Mouse (Mus musculus) megakaryocyte, embryonic 14.5 days (primary cell): Measurements from ENCODE around the gene Psmb8. TPM values are rescaled to one million over a fixed set of nuclear protein-coding genes. Genes with fewer than 3 reads are reported as not detected.
A peak's percentile ranks its signal among the peaks of the same experiment; 100 is the strongest.

ENCODE experiments used
- H3K27me3 ChIP-seq: replicated peaks from 2 replicates; pipeline ENCODE3; 2012; ENCODE audit warnings: inconsistent platforms
- H3K36me3 ChIP-seq: replicated peaks from 2 replicates; pipeline ENCODE3; 2012; ENCODE audit warnings: low read length, inconsistent platforms, mixed read lengths
- H3K4me1 ChIP-seq: 2 replicates; pipeline ENCODE4 v1.6.1; 2012; ENCODE audit warnings: inconsistent platforms
- H3K4me3 ChIP-seq: replicated peaks from 2 replicates; pipeline ENCODE3; 2012; ENCODE audit warnings: moderate library complexity, mild to moderate bottlenecking, inconsistent platforms
- H3K9me3 ChIP-seq: 2 replicates; pipeline ENCODE4 v1.6.1; 2012; ENCODE audit warnings: inconsistent platforms
- FLI1 ChIP-seq: IDR thresholded peaks from 2 replicates; pipeline ENCODE4 v1.6.1; 2012; ENCODE audit warnings: low read length, inconsistent platforms, mixed read lengths
- GATA1 ChIP-seq: IDR thresholded peaks from 3 replicates; pipeline ENCODE4 v1.6.1; 2012; ENCODE audit warnings: mixed read lengths, low read length, inconsistent platforms, borderline replicate concordance
- polyA plus RNA-seq: library from polyadenylated mRNA; stranded (reverse); fragments of >175 nt; gene quantifications from 2 replicates; pipeline ENCODE4 v1.2.3, GENCODE M21; 2012; ENCODE audit warnings: low replicate concordance; ENCODE audit not compliant: insufficient read depth

Gene Psmb8
- polyA plus RNA-seq, 1 experiment, result 74.9 TPM

DNA sequence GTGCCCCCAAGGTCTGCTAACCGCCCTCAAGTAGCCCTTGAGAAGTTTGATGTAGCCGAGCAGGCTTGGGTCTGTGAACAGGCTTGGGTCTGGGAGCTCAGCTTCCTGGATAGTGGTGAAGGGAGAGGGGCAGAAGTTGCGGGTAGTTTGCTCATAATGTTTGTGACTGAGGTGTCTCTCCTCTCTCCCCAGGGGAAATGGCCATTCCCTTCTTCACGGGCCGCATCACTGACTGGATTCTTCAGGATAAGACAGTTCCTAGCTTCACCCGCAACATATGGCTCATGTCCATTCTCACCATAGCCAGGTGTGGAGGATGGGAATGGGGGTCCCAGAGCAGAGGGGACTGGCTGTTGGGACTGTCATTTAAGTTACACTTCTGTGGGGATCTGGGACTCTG is 8.5 kb upstream of the Psmb8 start:
- peak overlapping the region; percentile 86 for H3K4me3 ChIP-seq
- TF ChIP-seq GATA1, result no peak
- no peak for TF ChIP-seq FLI1
- H3K27me3 ChIP-seq, result no peaks in the 10 kb centered on the region
- H3K9me3 ChIP-seq, result no peaks in the 10 kb centered on the region
- H3K36me3 ChIP-seq, result peaks cover 61% of the 10 kb centered on the region
- peaks cover 63% of the 10 kb centered on the region for H3K4me1 ChIP-seq

DNA sequence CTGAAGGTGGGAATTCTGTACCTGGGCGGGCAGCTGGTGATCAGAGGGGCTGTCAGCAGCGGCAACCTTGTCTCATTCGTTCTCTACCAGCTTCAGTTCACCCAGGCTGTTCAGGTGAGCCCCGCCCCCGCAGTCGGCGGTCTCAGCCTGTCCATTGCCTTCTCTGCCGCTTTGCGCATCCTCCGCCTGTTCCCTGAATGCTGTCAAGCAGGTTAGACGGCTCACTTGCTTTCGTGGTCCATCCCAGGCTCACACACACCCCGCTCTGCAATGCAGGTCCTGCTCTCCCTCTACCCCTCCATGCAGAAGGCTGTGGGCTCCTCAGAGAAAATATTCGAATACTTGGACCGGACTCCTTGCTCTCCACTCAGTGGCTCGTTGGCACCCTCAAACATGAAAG is 4.7 kb upstream of the Psmb8 start:
- peaks cover 74% of the 10 kb centered on the region for H3K4me1 ChIP-seq
- TF ChIP-seq FLI1 (no peak), GATA1 (no peak)
- H3K4me3 ChIP-seq, result no peak overlapping the region

DNA sequence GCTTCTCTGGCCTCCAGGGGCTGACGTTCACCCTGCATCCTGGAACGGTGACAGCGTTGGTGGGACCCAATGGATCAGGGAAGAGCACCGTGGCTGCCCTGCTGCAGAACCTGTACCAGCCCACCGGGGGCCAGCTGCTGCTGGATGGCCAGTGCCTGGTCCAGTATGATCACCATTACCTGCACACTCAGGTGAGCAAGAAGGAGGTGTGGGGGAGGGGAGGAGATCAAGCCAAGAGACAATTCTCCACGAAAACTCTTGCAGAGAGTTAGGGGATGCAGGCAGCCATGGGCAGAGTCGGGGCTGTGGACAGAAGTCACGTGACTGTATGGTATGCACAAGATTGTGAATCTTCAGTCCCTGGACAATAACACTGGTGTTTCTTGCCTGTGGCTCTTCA is 4.1 kb upstream of the Psmb8 start:
- no peaks in the 10 kb centered on the region for H3K9me3 ChIP-seq
- peaks cover 72% of the 10 kb centered on the region for H3K4me1 ChIP-seq
- TF ChIP-seq GATA1, result no peak
- no peak for TF ChIP-seq FLI1
- H3K36me3 ChIP-seq, result peaks cover 81% of the 10 kb centered on the region
- H3K4me3 ChIP-seq, result no peak overlapping the region
- H3K27me3 ChIP-seq, result no peaks in the 10 kb centered on the region

More for the DNA sequence above, 4.7 kb upstream of the Psmb8 start:
- Histone ChIP-seq H3K27me3 (no peaks in the 10 kb centered on the region), H3K9me3 (no peaks in the 10 kb centered on the region), H3K36me3 (peaks cover 81% of the 10 kb centered on the region)

- Histone ChIP-seq H3K36me3 (peaks cover 71% of the 10 kb centered on the region), H3K9me3 (no peaks in the 10 kb centered on the region), H3K4me1 (peaks cover 72% of the 10 kb centered on the region), H3K4me3 (no peak overlapping the region), H3K27me3 (no peaks in the 10 kb centered on the region)
- TF ChIP-seq FLI1 (no peak), GATA1 (no peak)
These were observed 2.8 kb upstream of the Psmb8 start for GRCm38 (mm10) chr17:34194723-34195122.

GRCm38 (mm10) chr17:34196491-34196890 is 1.0 kb upstream of the Psmb8 start:
- TF ChIP-seq GATA1 (no peak), FLI1 (no peak)
- Histone ChIP-seq H3K9me3 (no peaks in the 10 kb centered on the region), H3K27me3 (no peaks in the 10 kb centered on the region), H3K4me1 (peaks cover 67% of the 10 kb centered on the region), H3K4me3 (peak overlapping the region; percentile 11), H3K36me3 (peaks cover 69% of the 10 kb centered on the region)

- no peaks in the 10 kb centered on the region for H3K9me3 ChIP-seq
- H3K4me3 ChIP-seq, result peak overlapping the region; percentile 98
- peaks cover 57% of the 10 kb centered on the region for H3K36me3 ChIP-seq
- peaks cover 66% of the 10 kb centered on the region for H3K4me1 ChIP-seq
- H3K27me3 ChIP-seq, result peaks cover 3% of the 10 kb centered on the region
- no peak for TF ChIP-seq GATA1
- no peak for TF ChIP-seq FLI1
These were observed 491 bp downstream of the Psmb8 start for GRCm38 (mm10) chr17:34197904-34198520.

DNA sequence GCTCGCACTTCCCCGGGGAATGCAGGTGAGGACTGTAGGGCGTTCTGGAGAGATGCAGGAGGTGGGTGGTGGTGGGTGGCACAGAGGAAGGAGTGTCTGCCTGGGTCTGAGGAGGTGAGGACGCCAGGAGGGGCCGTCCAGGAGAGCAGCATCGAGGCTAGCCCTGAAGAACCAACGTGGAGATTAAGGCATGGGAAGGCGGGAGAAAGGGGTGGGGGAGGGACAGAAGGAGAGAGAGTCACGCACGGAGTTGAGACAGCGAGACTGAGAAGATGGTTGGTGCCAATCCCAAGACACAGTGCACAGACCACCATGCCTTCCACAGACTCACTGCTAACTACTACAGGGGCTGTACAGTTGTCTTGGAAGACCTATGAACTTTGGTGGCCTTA is 996 bp downstream of the Psmb8 start:
- Histone ChIP-seq H3K36me3 (peaks cover 52% of the 10 kb centered on the region), H3K27me3 (peaks cover 4% of the 10 kb centered on the region), H3K4me1 (peaks cover 71% of the 10 kb centered on the region), H3K9me3 (no peaks in the 10 kb centered on the region), H3K4me3 (peak overlapping the region; percentile 98)
- TF ChIP-seq FLI1 (no peak), GATA1 (no peak)

DNA sequence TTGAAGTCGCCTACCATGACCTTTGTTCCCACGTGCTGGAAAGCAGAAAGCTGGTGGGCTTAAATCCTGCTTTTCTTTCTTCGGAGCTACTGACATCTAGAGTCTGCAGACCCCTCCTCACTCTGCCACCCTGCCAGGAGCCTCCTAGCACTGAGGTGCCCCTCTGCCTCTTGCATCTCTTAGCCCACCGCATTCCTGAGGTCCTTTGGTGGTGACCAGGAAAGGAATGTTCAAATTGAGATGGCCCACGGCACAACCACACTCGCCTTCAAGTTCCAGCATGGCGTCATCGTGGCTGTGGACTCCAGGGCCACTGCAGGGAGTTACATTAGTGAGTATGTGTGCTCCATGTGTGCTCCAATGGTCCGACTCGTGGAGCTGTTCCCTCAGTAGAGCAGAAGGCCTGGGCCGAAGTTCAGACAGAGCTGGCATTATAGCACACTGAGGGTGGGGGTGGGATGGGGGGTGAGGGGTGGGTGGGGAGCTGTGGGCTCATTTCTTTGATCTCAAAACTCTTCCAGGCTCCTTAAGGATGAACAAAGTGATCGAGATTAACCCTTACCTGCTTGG is 1.6 kb downstream of the Psmb8 start:
- TF ChIP-seq GATA1, result no peak
- TF ChIP-seq FLI1, result no peak
- no peaks in the 10 kb centered on the region for H3K9me3 ChIP-seq
- peaks cover 4% of the 10 kb centered on the region for H3K27me3 ChIP-seq
- peak overlapping the region; percentile 98 for H3K4me3 ChIP-seq
- peaks cover 75% of the 10 kb centered on the region for H3K4me1 ChIP-seq
- H3K36me3 ChIP-seq, result peaks cover 46% of the 10 kb centered on the region

- TF ChIP-seq FLI1, result no peak
- no peak for TF ChIP-seq GATA1
- H3K4me3 ChIP-seq, result no peak overlapping the region
- peaks cover 37% of the 10 kb centered on the region for H3K36me3 ChIP-seq
- peaks cover 68% of the 10 kb centered on the region for H3K4me1 ChIP-seq
- H3K27me3 ChIP-seq, result peaks cover 4% of the 10 kb centered on the region
- no peaks in the 10 kb centered on the region for H3K9me3 ChIP-seq
These were observed 2.5 kb downstream of the Psmb8 start for GRCm38 (mm10) chr17:34200047-34200446.

DNA sequence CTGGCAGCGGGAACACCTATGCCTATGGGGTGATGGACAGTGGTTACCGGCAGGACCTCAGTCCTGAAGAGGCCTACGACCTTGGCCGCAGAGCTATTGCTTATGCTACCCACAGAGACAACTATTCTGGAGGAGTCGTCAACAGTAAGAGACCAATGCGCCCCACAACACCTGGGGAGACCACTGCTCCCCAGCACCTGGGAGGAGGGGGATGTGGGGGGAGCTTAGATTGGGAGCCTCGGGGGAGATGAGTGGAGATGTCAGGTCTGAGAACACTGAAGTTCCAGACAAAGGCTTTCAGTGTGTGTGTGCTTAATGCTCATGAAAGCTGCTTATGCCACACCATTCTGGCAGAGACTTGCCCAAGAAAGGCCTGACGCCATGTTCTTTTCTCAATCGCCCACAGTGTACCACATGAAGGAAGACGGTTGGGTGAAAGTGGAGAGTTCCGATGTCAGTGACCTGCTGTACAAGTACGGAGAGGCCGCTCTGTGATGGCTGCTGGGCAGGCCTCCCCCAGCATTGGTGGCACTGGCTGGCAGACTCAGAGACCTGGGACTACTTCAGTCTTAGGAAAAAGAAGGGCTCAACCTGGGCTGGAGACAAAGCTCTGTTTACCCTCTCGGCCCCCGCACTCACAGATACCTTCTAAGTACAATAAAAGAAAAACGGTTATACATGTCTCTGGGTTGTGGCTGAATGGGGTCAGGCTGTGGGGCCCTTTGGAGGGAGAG is 3.4 kb downstream of the Psmb8 start:
- TF ChIP-seq FLI1 (no peak), GATA1 (no peak)
- Histone ChIP-seq H3K27me3 (peaks cover 4% of the 10 kb centered on the region), H3K9me3 (no peaks in the 10 kb centered on the region), H3K36me3 (peaks cover 34% of the 10 kb centered on the region), H3K4me1 (peaks cover 76% of the 10 kb centered on the region), H3K4me3 (no peak overlapping the region)
